Mouse (Mus musculus) CD4-positive, CD25-positive, alpha-beta regulatory T cell, adult 4 months (primary cell): Measurements from ENCODE around the gene Tbc1d9. TPM values are rescaled to one million over a fixed set of nuclear protein-coding genes. Genes with fewer than 3 reads are reported as not detected.
"Not testable (repeated sequence)": the region's sequence is repeated elsewhere in the genome, so short reads cannot be mapped to it uniquely, and the experiment has no call there.

Experiments
- ATAC-seq: one replicate; pipeline ENCODE4 v1.8.0; 2017
- polyA plus RNA-seq, 2 experiments: library from polyadenylated mRNA; unstranded; fragments of 100-300 nt; shearing (Covaris generic); gene quantifications; one replicate each; pipeline ENCODE4 v1.2.1; 2017

Tbc1d9 gene
- polyA plus RNA-seq, 2 experiments from 2014 or later, result 0.09 to 0.14 TPM

DNA sequence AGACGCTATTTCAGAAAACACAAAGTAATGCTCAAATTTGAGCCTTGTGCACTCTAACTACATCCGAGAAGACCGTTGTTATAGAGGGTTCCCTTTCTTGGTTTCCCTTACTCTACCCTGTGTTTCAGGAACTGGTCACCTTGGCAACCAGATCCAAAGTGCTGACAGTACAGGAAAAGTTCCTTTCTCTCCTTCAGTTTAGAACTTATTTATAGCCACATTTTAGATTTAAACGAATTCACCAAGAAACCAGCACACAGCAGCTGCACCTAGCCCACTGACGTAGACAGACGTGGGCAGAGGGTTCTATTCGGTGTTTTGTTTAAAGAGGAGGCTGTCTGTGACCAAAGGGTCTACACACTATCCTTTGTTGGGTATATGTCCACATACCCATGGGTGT, 79.0 kb downstream of the Tbc1d9 start:
- no peak for ATAC-seq

DNA sequence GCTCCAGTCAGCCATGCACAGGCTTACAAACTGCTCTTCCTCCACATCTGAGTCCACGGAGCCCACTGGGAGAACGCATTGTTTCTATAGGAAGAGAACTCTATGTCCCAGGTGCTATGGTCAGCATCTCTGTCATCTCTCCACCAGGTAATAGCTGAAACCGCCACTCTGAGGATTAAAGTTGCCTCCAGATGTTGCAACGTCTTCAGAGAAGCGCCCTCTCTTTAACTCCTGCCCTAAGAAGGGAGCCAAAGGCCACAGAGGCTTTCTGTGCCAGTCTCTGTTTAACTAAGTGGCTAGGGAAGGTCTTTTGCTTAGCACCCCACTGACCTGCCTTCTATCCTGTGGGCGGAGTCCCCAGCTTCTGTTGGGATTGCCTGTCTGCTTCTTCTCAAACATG, 85.7 kb downstream of the Tbc1d9 start:
- no peak for ATAC-seq

DNA sequence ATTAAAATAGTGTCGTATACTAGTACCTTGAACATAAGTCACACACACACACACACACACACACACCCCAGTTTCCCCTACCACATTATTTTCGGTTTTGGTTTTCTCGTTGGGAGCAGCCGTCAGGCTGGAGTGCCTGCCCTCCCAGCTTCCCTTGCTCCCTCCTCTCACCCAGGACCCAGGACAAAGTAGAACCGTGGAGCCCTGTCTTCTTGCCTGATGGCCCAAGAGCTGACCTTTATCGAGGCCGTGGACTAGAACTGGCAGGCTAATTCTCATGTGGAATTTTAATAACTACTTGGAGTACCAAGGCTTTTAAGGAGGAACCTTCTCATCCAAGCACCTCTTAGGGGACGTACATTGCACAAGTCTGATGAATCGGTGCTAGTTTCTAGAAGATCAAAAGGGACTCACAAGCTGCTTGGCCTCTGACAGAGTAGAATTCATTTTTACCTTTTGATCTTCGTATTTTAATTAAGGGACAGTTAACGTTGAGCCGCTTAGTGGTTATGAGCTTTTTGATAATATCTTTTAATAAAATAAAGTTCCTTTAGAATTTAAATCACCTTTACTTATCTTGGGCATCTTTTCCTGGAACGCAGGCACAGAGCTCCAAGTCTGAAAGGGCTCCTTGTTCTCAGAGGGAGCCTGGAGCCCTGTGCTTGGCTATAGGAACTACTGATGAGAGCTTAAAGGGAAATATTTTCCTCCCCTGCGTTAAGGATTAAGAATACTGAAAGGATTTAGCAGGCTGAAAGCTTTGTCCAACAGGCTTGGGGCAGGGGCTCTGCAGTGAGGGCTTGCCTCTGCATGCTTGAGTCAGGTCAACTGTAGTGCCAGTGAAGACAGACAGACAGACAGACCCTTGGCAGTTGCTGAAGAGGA, 86.5 kb downstream of the Tbc1d9 start:
- no peak for ATAC-seq

DNA sequence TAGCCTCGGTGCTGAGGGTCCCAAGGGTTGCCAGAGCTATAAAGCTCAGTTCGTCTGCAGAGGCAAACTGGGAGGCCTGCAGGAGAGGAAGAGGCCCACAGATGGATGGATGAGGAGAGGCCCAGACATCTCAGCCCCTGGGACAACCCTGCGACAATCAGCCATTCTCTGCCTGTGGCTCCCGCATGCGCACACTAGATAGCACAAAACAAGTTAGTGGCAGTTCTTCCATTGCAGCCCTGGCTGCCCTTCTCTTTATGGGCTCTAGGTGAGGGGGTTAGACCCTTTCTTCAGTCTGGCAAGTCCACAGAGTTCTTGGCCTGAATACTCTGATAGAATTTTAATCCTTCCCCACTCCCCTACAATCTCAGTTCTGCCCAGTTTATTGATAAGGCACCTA, 87.6 kb downstream of the Tbc1d9 start:
- no peak for ATAC-seq

GRCm38 (mm10) chr8:83257631-83258030, 92.5 kb downstream of the Tbc1d9 start:
- ATAC-seq, result no peak

- no peak for ATAC-seq
Measured at GRCm38 (mm10) chr8:83260418-83261215, 95.5 kb downstream of the Tbc1d9 start.

- ATAC-seq, result no peak
Measured at GRCm38 (mm10) chr8:83271172-83271571, 106.0 kb downstream of the Tbc1d9 start.

DNA sequence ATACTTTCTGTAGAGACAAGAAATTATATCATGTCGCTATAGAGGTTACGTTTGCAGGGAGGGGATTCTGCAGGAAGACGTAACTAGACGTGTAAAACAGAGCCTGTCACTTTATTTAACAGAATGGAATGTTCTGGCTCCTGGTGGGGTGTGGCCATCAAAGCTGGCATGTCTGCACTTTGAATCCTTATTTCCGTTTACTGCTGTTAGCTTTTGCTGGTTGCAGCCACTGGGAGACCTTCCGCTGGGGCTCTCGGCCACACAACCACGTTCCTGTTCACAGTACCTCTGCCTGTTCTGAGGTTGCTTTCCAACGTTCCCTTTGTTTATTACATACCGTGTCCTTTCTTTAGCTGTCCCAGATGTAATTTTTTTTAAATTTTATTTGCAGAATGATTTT, 107.3 kb downstream of the Tbc1d9 start:
- no peak for ATAC-seq

- ATAC-seq, result no peak
Measured at GRCm38 (mm10) chr8:83274470-83274869, 109.3 kb downstream of the Tbc1d9 start.

DNA sequence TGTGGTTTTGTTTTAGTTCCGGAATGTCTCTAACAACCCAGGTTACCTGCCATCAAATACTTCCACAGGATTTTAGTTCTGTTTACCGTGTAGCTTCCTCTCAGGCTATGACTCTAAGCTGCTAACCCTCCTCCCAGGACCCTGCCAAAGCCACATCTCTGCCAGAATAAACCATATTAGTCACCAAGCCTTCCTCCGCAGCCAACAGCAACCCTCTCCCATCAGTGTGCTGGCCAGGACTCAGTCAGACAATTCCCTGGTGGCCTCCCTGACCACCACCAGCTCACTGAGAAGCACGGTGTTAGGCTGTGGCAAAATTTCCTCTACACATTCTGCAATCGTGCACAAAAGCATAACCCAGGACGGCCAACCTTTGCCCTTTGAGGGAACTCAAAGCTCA, 113.3 kb downstream of the Tbc1d9 start:
- ATAC-seq, result no peak

- no peak for ATAC-seq
Measured at GRCm38 (mm10) chr8:83285391-83285790, 120.2 kb downstream of the Tbc1d9 start.

DNA sequence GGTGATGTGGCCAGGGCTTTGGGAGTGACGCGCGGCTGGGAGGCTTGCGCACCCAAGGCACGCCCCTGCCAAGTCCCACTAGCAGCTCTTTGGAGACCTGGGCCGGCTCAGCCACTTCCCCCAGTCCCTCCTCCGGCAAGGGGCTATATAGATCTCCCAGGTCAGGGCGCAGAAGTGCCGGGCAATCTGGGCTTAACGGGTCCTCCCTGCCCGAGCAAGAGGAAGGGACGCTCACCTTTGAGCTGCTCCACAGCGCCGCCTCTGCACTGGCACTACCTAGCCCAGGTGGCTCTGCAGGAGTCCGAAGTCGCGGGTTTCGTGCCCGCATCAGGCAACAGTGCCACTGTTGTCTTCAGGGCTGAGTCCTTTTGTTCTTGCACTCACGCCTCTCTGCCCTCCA, 125.0 kb downstream of the Tbc1d9 start, which contains the start of gene Ucp1:
Gene Ucp1 (plus strand): TSS at position 177 of the 400 bp plus-strand sequence.
- ATAC-seq, result no peak

GRCm38 (mm10) chr8:83297375-83297774, 132.2 kb downstream of the Tbc1d9 start:
- no peak for ATAC-seq

GRCm38 (mm10) chr8:83300135-83300534, 135.0 kb downstream of the Tbc1d9 start:
- ATAC-seq, result no peak

DNA sequence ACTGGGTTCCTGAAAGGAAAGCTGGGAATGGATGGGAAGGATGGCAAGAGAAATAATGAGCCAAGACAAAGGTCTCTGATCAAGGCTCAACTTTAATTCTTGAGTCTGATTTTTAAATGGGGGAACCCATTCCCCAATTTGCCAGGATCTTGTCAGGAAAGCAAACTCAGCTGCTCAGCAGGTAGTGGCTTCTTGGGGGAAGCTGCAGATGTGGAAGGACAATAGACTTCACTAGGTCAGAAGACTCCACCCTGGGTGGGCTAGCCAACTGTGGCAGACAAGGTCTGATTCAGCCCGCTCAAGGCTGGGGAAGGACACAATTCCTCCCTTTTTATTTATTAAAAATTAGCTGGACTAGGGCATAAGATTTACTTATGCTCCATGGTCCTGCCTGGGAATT, 139.8 kb downstream of the Tbc1d9 start:
- ATAC-seq, result no peak

DNA sequence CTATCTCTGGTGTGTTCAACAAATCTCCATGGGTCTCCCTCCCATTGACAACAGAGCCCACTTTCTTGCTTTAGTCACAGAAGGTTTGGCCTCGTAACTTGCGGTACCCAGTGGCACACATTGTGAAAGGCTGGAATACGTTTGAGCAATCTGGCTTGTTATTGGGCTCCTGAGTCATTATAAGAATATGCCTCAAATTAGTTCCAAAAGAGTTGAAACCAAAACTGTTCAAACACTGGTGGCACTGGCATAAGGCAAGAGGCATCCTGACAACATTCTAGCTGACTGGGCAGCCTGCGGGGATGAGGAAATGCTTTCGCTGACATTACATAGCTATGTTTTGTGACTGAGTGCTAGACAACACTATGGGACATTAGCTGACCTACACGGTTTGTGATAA, 144.7 kb downstream of the Tbc1d9 start:
- ATAC-seq, result no peak

DNA sequence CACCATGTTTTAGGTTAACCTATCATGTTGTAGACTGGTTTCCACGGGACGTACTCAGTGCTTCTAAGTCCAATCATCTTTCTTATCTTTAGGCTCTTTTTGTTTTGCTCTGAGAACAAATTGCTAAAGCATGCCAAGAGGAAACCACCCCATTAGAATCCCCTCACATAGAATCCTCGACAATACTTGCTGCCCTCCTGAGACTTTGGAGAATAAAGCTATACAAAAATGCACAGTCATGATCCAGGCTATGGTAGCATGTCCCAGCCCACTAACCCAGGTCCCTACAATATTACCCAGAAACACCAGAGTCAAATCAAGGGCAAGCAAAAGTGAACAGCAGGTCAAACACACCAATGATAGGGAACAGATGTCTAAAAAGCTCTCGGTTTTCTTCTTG, 149.9 kb downstream of the Tbc1d9 start:
- ATAC-seq, result not testable (repeated sequence)

DNA sequence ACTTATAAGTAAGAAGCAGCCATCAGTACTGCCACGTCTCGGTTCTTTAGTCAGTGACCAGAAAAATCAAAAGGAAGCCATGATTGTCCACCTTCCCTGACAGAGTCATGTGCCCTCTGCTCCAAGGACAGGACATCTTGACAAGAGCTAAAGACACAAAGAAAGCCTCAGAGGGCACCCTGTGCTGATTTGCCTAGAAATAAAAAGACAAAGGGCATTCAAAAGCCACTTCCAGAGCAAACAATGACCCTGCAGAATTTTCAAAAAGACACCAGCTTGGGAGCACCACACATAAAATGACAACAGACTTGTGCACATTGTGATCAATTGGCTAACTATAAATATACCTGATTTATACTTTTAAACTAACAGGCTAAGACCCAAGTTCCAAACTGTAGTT, 150.5 kb downstream of the Tbc1d9 start:
- ATAC-seq, result no peak

- no peak for ATAC-seq
Measured at GRCm38 (mm10) chr8:83320543-83320942, 155.4 kb downstream of the Tbc1d9 start.

GRCm38 (mm10) chr8:83322374-83322773, 157.2 kb downstream of the Tbc1d9 start:
- ATAC-seq, result no peak
